Mouse (Mus musculus) kidney, embryonic 16.5 days (tissue): Measurements from ENCODE around the gene Zfp524. TPM values are rescaled to one million over a fixed set of nuclear protein-coding genes. Genes with fewer than 3 reads are reported as not detected.
A peak's percentile ranks its signal among the peaks of the same experiment; 100 is the strongest.
"Not testable (repeated sequence)": the region's sequence is repeated elsewhere in the genome, so short reads cannot be mapped to it uniquely, and the experiment has no call there.

Experiments
- ATAC-seq: fragments of 200-750 bp; cut with Nextera tagmentation; 2 replicates; pipeline ENCODE4 v1.8.0; 2017; ENCODE audit warnings: moderate TSS enrichment; ENCODE audit not compliant: low FRiP score, low TSS enrichment
- H3K27ac ChIP-seq: fragments of 300-500 bp; sonication (generic); 2 replicates; pipeline ENCODE4 v1.5.1; 2014; ENCODE audit warnings: low read length
- H3K27me3 ChIP-seq: fragments of 300-500 bp; sonication (generic); 2 replicates; pipeline ENCODE4 v1.6.1; 2014; ENCODE audit warnings: low read length, control low read depth, mixed read lengths; ENCODE audit not compliant: insufficient read depth
- H3K36me3 ChIP-seq: fragments of 300-500 bp; sonication (generic); 2 replicates; pipeline ENCODE4 v1.6.1; 2014; ENCODE audit warnings: low read length, control low read depth, mixed read lengths; ENCODE audit not compliant: insufficient read depth
- H3K4me1 ChIP-seq: fragments of 300-500 bp; sonication (generic); 2 replicates; pipeline ENCODE4 v1.6.1; 2014; ENCODE audit warnings: low read length, control low read depth, mixed read lengths; ENCODE audit not compliant: insufficient read depth
- H3K4me2 ChIP-seq: fragments of 300-500 bp; sonication (generic); replicated peaks from 2 replicates; pipeline ENCODE4 v1.6.1; 2014; ENCODE audit warnings: low read depth, low read length
- H3K4me3 ChIP-seq: fragments of 300-500 bp; sonication (generic); 2 replicates; pipeline ENCODE4 v1.5.1; 2014; ENCODE audit warnings: mild to moderate bottlenecking, low read length
- H3K9ac ChIP-seq: fragments of 300-500 bp; sonication (generic); replicated peaks from 2 replicates; pipeline ENCODE4 v1.6.1; 2014; ENCODE audit warnings: low read length
- H3K9me3 ChIP-seq: fragments of 300-500 bp; sonication (generic); 2 replicates; pipeline ENCODE4 v1.6.1; 2016; ENCODE audit warnings: low read length, control low read depth
- WGBS: fragments of 180-500 bp; shearing (Covaris S2); extraction: QIAGEN DNeasy Blood & Tissue Kit; methylation state at CpG from one replicate; pipeline ENCODE4 v1.1.7; 2014; 5-methylcytosine and 5-hydroxymethylcytosine counted together
- polyA plus RNA-seq: library from polyadenylated mRNA; unstranded; fragments of >200 nt; fragmentation: Nextera tagmentation; extraction: Ambion mirVana; gene quantifications from 2 replicates; pipeline ENCODE4 v1.2.1, GENCODE M21; 2015

Gene Zfp524
- polyA plus RNA-seq, 1 experiment from 2014 or later = 14.4 TPM

DNA sequence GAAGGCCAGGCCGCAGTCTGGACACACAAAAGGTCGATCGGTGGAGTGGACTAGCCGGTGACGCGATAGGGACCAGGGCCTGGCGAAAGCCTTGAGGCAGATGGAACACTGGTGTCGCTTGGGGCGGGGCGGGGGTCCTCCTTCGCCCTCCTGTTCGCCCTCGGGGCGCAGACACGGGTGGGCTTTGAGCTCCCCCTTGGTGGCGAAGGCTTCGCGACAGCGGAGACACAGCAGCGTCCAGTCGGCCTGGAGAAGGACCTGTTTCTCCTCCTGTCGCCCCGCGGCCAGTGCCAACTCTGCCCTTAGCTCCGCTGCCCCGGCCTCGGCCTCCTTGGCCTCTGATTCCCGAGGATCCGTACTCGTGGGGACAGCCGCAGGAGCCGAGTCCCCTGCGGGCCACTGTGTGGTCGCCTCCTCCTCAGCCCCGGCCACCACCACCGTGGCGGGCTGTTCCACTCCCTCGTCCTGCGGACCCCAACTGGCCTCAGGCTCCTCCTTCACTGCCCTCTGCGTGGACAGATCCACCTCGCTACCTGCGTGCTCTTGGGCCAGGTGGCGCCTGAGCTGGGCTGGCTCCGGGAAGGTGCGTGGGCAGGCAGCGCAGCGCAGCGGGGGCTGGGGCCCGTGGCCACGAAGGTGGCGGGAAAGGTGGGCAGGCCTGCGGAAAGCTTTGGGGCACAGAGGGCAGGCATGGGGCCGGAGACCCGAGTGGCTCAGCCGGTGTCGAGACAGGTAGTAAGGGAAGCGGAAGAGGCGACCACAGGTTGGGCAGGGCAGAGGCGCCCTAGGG is 20.0 kb upstream of the Zfp524 start:
- Histone ChIP-seq H3K4me1 (peaks cover 18% of the 10 kb centered on the region), H3K27ac (no peak overlapping the region), H3K36me3 (peaks cover 29% of the 10 kb centered on the region), H3K4me3 (0 out of 2 replicates have a peak overlapping the region, but pooled peaks have one; percentile 9), H3K4me2 (peak overlapping the region; percentile 86), H3K9ac (no peak overlapping the region), H3K9me3 (peaks cover 20% of the 10 kb centered on the region), H3K27me3 (no peaks in the 10 kb centered on the region)
- WGBS = 51% methylated on average over 53 of the region's 59 CpGs
- no peak for ATAC-seq

- Histone ChIP-seq H3K4me2 (peak overlapping the region; percentile 86), H3K9ac (peak overlapping the region; percentile 90), H3K27ac (0 out of 2 replicates have a peak overlapping the region, but pooled peaks have one; percentile 46), H3K4me1 (peaks cover 18% of the 10 kb centered on the region), H3K4me3 (peak overlapping the region; percentile 85), H3K36me3 (peaks cover 29% of the 10 kb centered on the region), H3K9me3 (peaks cover 20% of the 10 kb centered on the region), H3K27me3 (no peaks in the 10 kb centered on the region)
- ATAC-seq = peak; percentile 33
- 4% methylated on average over 19 of the region's 19 CpGs for WGBS
These were observed 18.8 kb upstream of the Zfp524 start for GRCm38 (mm10) chr7:4995268-4996002.

DNA sequence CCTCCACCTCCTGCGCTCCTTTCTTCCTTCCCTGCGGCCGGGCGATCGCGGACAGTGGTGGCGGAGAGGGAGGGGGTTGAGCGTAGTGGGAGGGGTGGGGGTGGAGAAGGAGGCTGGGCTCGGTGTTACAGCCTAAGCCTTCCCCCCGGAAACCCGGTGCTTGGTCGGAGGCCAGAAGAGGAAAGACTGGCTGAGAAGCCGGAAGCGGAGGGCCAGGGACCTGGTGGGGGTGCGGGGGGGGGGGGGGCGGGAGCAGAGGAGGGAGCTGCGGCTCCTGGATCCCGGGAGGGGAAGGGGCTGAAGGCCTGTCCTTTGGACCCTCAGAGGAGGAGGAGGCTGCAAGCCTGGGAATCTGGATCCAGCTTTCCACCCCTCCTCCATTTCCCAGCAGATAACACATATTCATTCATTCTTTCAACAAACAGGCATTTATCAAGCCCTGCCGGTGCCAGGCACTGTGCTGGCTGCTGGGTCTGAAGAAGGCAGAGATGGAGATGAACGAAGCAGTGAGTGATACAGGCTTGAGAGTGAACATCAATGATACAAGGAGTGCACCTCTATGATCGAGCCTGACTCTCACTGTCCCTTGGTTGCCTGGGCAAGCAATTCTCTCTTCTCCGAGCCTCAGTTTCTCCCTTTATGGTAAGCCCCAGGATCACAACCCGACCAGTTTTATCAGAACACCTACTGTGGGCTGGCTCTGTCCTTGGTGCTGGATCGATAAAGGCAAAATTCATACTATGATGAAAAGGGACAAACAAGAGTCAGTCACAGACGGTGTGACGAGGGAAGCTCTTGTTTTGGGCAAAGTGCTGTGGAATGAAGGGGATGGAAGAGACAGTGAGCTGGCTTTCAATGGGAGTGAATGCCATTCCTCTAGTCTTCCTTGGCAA is 18.0 kb upstream of the Zfp524 start, which contains the start of gene Zfp579:
TSS of gene Zfp579 (minus strand) at position 156 of the 893 bp plus-strand sequence.
- no peaks in the 10 kb centered on the region for H3K27me3 ChIP-seq
- H3K4me3 ChIP-seq = peak within 1 kb of the TSS; percentile 85
- peak within 1 kb of the TSS; percentile 72 for H3K27ac ChIP-seq
- peaks cover 18% of the 10 kb centered on the region for H3K4me1 ChIP-seq
- H3K9me3 ChIP-seq = peaks cover 18% of the 10 kb centered on the region
- WGBS = 7% methylated on average over 16 of the region's 26 CpGs
- peak within 1 kb of the TSS; percentile 90 for H3K9ac ChIP-seq
- peak; percentile 84 for ATAC-seq
- peak within 1 kb of the TSS; percentile 86 for H3K4me2 ChIP-seq
- peaks cover 27% of the 10 kb centered on the region for H3K36me3 ChIP-seq

GRCm38 (mm10) chr7:4996934-4997333 is 17.3 kb upstream of the Zfp524 start:
- no peak for ATAC-seq
- peaks cover 18% of the 10 kb centered on the region for H3K4me1 ChIP-seq
- H3K4me2 ChIP-seq = peak overlapping the region; percentile 86
- H3K9ac ChIP-seq = no peak overlapping the region; the same call in 1 of the 2 replicates
- WGBS = 72% methylated on average over 6 of the region's 8 CpGs
- H3K4me3 ChIP-seq = peak overlapping the region; percentile 85
- no peaks in the 10 kb centered on the region for H3K27me3 ChIP-seq
- H3K36me3 ChIP-seq = peaks cover 20% of the 10 kb centered on the region
- H3K27ac ChIP-seq = peak overlapping the region; percentile 72; the same call in 1 of the 2 replicates
- H3K9me3 ChIP-seq = peaks cover 14% of the 10 kb centered on the region

DNA sequence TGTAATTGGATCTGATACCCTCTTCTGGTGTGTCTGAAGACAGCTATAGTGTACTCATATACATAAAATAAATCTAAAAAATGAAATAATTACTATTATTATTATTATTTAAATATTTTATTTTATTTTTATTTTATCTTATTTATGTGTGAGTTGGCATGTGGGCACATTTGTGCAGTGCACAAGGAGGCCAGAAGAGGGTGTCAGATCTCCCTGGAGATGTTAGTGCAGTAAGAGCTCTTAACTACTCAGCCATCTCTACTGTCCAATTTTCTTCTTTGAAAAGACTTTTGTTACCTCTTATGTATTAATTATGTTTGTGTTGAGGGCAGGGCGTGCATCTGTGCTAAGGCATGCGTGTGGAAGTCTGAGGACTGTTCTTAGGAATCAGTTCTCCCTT is 14.3 kb upstream of the Zfp524 start:
- 65% methylated on average over 2 of the region's 2 CpGs for WGBS
- Histone ChIP-seq H3K27ac (no peak overlapping the region), H3K27me3 (no peaks in the 10 kb centered on the region), H3K4me1 (peaks cover 15% of the 10 kb centered on the region), H3K36me3 (no peaks in the 10 kb centered on the region), H3K9me3 (no peaks in the 10 kb centered on the region), H3K9ac (no peak overlapping the region), H3K4me2 (no peak overlapping the region), H3K4me3 (no peak overlapping the region)
- ATAC-seq = no peak

GRCm38 (mm10) chr7:5002876-5003275 is 11.3 kb upstream of the Zfp524 start:
- H3K4me3 ChIP-seq, H3K4me2 ChIP-seq, H3K4me1 ChIP-seq, H3K27me3 ChIP-seq, ATAC-seq, H3K27ac ChIP-seq, H3K9ac ChIP-seq, H3K9me3 ChIP-seq: not testable (repeated sequence)
- peaks cover 18% of the 10 kb centered on the region for H3K36me3 ChIP-seq
- 74% methylated on average over 8 of the region's 8 CpGs for WGBS

DNA sequence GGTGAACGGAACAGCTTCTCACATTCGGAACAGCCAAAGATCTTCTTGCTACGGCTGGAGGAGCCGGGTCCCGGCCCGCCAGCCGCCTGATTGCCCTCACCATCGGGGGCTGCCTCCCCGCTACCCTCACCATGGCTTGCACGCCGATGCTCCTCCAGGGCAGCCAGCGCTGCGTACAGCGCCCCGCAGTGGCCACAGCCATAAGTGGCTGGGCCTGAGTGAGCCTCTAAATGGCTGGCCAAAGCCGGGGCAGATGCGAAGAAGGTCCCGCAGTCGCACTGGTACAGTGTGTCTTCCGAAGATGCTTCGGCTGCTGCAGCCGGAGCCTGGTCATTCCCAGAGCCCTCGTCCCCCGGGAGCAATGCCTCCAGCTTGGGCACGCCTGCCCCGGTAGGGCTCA is 6.0 kb upstream of the Zfp524 start:
- Histone ChIP-seq H3K9me3 (no peaks in the 10 kb centered on the region), H3K4me2 (no peak overlapping the region), H3K4me1 (0 out of 2 replicates have a peak, but pooled peaks cover 2% of the 10 kb centered on the region), H3K27me3 (no peaks in the 10 kb centered on the region), H3K9ac (no peak overlapping the region), H3K27ac (no peak overlapping the region), H3K36me3 (peaks cover 67% of the 10 kb centered on the region), H3K4me3 (no peak overlapping the region)
- ATAC-seq = 0 out of 2 replicates have a peak, but pooled peaks have one; percentile 13
- WGBS = 95% methylated on average over 23 of the region's 26 CpGs

DNA sequence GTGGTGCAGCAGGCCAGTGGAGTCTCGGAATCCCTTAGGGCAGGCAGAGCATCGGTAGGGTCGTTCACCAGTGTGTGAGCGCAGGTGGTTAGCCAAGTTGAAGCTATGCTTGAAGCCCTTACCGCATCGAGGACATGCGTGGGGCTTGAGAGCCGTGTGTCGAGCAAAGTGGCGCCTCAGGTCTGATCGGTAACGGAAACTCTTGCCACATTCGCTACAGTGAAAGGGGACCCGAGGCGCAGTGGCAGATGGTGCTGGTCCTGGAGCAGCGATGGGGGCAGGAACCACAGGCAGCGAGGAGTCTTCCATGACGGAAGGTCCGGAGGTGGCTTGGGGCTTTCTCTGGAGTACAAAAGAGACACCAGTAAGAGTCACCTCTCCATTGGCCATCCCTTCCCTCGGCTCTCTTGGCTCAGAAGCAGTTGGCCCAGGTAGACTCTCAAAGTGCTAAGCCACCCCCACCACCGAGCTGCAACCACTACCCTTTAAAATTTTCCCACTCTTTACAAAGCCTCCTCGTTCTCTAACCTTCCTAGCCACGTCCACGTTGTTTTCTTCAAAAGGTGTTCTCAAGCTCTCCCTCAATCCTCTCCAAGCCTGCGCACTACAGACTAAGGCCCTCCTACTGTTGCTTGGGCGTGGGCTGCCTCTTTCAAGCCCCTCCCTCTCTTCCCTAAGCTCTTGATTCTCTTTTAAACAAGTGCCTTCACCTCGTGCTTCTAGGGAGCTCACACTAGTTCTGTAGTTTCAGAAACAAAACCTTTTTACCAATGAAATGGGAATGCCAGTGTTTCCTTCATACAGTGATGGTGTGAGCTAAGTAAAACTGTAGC is 1.3 kb upstream of the Zfp524 start:
- peak overlapping the region; percentile 54 for H3K4me2 ChIP-seq
- 92% methylated on average over 27 of the region's 27 CpGs for WGBS
- peaks cover 13% of the 10 kb centered on the region for H3K4me1 ChIP-seq
- no peak overlapping the region for H3K27ac ChIP-seq
- H3K36me3 ChIP-seq = peaks cover 58% of the 10 kb centered on the region
- H3K4me3 ChIP-seq = peak overlapping the region; percentile 86; the same call in 1 of the 2 replicates
- no peaks in the 10 kb centered on the region for H3K27me3 ChIP-seq
- no peaks in the 10 kb centered on the region for H3K9me3 ChIP-seq
- ATAC-seq = no peak
- no peak overlapping the region for H3K9ac ChIP-seq
